ENCODE assay signal across 11 mouse cellular contexts in genomic region chr1:83407616-83408015, GRCm38 (mm10). TPM values are rescaled to one million over a fixed set of nuclear protein-coding genes. Genes with fewer than 3 reads are reported as not detected.
DNase-seq lines count a peak whose midpoint lies in the region; ATAC-seq and TF ChIP-seq lines count a peak whose summit lies in the region.
"Had no signal": no experiment of that assay in that cellular context is flagged by ENCODE, and none has a peak within 500 bp of the region (broad histone marks: within the 10 kb centered on the region; RNA-seq: fewer than 3 reads in every experiment).

No protein-coding gene starts in this region.

- TF ChIP-seq EP300 in heart, adult 2 months (IDR thresholded peaks at IDR 0.05; ENCODE audit: insufficient read depth, low read depth, low read length), result no peak

- no peaks in the 10 kb centered on the region for H3K36me3 ChIP-seq in heart, adult 2 months (ENCODE audit: control insufficient read depth, insufficient read depth, low read length)
- H3K36me3 ChIP-seq in liver, embryonic 13.5 days, result no peaks in the 10 kb centered on the region

- WGBS in heart, adult 2 months, result 7% methylated on average over 11 of the region's 11 CpGs
- WGBS in liver, embryonic 13.5 days (ENCODE audit: insufficient replicate concordance), result 5% methylated on average over 11 of the region's 11 CpGs

- no peak for TF ChIP-seq CTCF in heart, adult 2 months (IDR thresholded peaks at IDR 0.05)

- intact Hi-C loops in heart, adult 2 months (cut with DNase I), result no loop called here

- H3K4me3 ChIP-seq in heart, adult 2 months, result peak overlapping the region; percentile 27; the same call in 1 of the 2 replicates
- H3K4me3 ChIP-seq in liver, embryonic 13.5 days (replicated peaks), result 0 out of 2 replicates have a peak overlapping the region, but pooled peaks have one; percentile 10

- H3K27me3 ChIP-seq in heart, adult 2 months (ENCODE audit: control insufficient read depth, insufficient read depth, low read length), result no peaks in the 10 kb centered on the region
- H3K27me3 ChIP-seq in liver, embryonic 13.5 days, result 0 out of 2 replicates have a peak, but pooled peaks cover 4% of the 10 kb centered on the region

- H3K4me2 ChIP-seq in liver, embryonic 13.5 days, result peak overlapping the region; percentile 40

- no peaks in the 10 kb centered on the region for H3K79me2 ChIP-seq in heart, adult 2 months (replicated peaks; ENCODE audit: control insufficient read depth, insufficient read depth, low read length)

- H3K4me1 ChIP-seq in heart, adult 2 months (ENCODE audit: control insufficient read depth, insufficient read depth, low read length), result no peaks in the 10 kb centered on the region
- no peaks in the 10 kb centered on the region for H3K4me1 ChIP-seq in liver, embryonic 13.5 days (replicated peaks)

- no peak for ATAC-seq in liver, embryonic 13.5 days (ENCODE audit: low read depth)

- H3K27ac ChIP-seq in heart, adult 2 months, result no peak overlapping the region
- no peak overlapping the region for H3K27ac ChIP-seq in liver, embryonic 13.5 days

- TF ChIP-seq POLR2A in heart, adult 2 months (IDR thresholded peaks at IDR 0.05; ENCODE audit: insufficient read depth, low read depth, low read length), result no peak

- H3K9me3 ChIP-seq in liver, embryonic 13.5 days (replicated peaks), result no peaks in the 10 kb centered on the region

- no peak overlapping the region for H3K9ac ChIP-seq in heart, adult 2 months (ENCODE audit: low read depth, low read length)
- H3K9ac ChIP-seq in liver, embryonic 13.5 days, result no peak overlapping the region

- no peak for DNase-seq in heart, adult 2 months
- no peak for DNase-seq in heart, adult 18-20 months
- peak; percentile 8 for DNase-seq in right cerebral cortex, postnatal 4 days
- no peak for DNase-seq in right cerebral cortex, adult 2 months (ENCODE audit: low spot score in 2 of 2)
- no peak for DNase-seq in liver, embryonic 13.5 days
- DNase-seq in thymus, postnatal 14 days, result no peak
- DNase-seq in Muller cell, postnatal 12 days (ENCODE audit: inconsistent ontology term), result no peak
- DNase-seq in frontal cortex, postnatal 36 days (ENCODE audit: low spot score in 2 of 2), result no peak

RNA-seq across cellular contexts. Expression of gene Sphkap, which starts 0.4 kb away (rescaled TPM):
- 1 to 10 TPM in 1 of 2 experiments, under 1 TPM in 1; 0.26 to 1.7 TPM for total RNA-seq in heart, adult 2 months (2021)
- 0.68 and 1.6 TPM in 2 replicates for polyA plus RNA-seq in heart, adult 2 months (2012; rRNA removed)
- total RNA-seq in heart, adult 18-20 months (2021), result 1 to 10 TPM in 1 of 2 experiments, under 1 TPM in 1; 0.47 to 1.0 TPM
- polyA plus RNA-seq in liver, embryonic 13.5 days (2015; fragmentation: Nextera tagmentation; extraction: Ambion mirVana), result 0.05 and 0.08 TPM in 2 replicates
- total RNA-seq: liver, adult 2 months had no signal
- polyA plus RNA-seq: C2C12; liver, adult 2 months; spleen, adult 2 months had no signal
